Mouse (Mus musculus) liver, adult 2 months (tissue): ENCODE results near the gene Jup.

Experiments used
- CTCF ChIP-seq: fragments of 200-500 bp; IDR thresholded peaks from 2 replicates; pipeline ENCODE4 v1.5.1; 2011; ENCODE audit warnings: low read depth, low read length, control low read depth
- POLR2A ChIP-seq: fragments of 200-500 bp; IDR thresholded peaks from 2 replicates; pipeline ENCODE4 v1.6.1; 2011; ENCODE audit warnings: low read length, control low read depth; ENCODE audit not compliant: insufficient read depth; ENCODE audit errors: extremely low read depth

DNA sequence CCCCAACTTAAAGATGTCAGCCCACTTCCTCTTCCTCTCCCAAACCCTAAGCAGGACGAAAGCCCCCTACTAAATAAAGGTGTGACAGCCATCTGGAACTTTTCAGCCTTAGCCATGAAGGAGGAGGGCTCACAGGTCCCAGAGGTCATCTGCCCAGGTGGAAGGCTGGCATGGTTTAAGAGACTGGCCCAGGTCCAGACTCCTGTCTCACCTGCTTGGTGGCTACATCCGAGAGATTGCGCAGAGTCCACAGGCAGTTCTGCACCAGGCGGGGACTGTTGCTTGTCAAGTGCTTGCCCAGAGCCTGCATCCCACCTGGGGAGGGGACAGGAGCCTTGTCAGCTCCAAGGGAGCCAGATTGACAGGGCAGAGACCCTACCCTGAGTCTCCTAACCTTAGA is 18.3 kb downstream of the Jup start:
- no peak for TF ChIP-seq CTCF
- no peak for TF ChIP-seq POLR2A
